Mouse (Mus musculus): ENCODE data around the gene Uvrag. TPM values are rescaled to one million over a fixed set of nuclear protein-coding genes. Genes with fewer than 3 reads are reported as not detected.
"Not testable (repeated sequence)": the region's sequence is repeated elsewhere in the genome, so short reads cannot be mapped to it uniquely, and the experiment has no call there.

Gene Uvrag
- polyA plus RNA-seq, 1 experiment from 2014 or later = 9.7 TPM

- not testable (repeated sequence) for H3K9me3 ChIP-seq (replicated peaks); H3K36me3 ChIP-seq; H3K27ac ChIP-seq (replicated peaks); DNase-seq (ENCODE audit: low spot score); H3K4me3 ChIP-seq; H3K27me3 ChIP-seq (ENCODE audit: low read depth, poor library complexity, severe bottlenecking)
- H3K4me1 ChIP-seq = peaks cover 21% of the 10 kb centered on the region
- WGBS = 93% methylated on average over 13 of the region's 13 CpGs
Measured at GRCm38 (mm10) chr7:98963581-98963980, 177.4 kb downstream of the Uvrag start.

GRCm38 (mm10) chr7:98962547-98963311 lies 178.2 kb downstream of the Uvrag start:
- peaks cover 20% of the 10 kb centered on the region for H3K4me1 ChIP-seq
- DNase-seq (ENCODE audit: low spot score) = peak; percentile 65
- H3K36me3 ChIP-seq = no peaks in the 10 kb centered on the region
- H3K9me3 ChIP-seq (replicated peaks) = no peaks in the 10 kb centered on the region
- no peak overlapping the region for H3K27ac ChIP-seq (replicated peaks)
- 41% methylated on average over 13 of the region's 13 CpGs for WGBS
- peaks cover 8% of the 10 kb centered on the region for H3K27me3 ChIP-seq (ENCODE audit: low read depth, poor library complexity, severe bottlenecking)
- H3K4me3 ChIP-seq = no peak overlapping the region

GRCm38 (mm10) chr7:98962074-98962473 lies 178.9 kb downstream of the Uvrag start:
- no peak overlapping the region for H3K27ac ChIP-seq (replicated peaks)
- no peaks in the 10 kb centered on the region for H3K36me3 ChIP-seq
- peaks cover 13% of the 10 kb centered on the region for H3K4me1 ChIP-seq
- DNase-seq (ENCODE audit: low spot score) = no peak
- no peak overlapping the region for H3K4me3 ChIP-seq
- peaks cover 2% of the 10 kb centered on the region for H3K27me3 ChIP-seq (ENCODE audit: low read depth, poor library complexity, severe bottlenecking)
- no peaks in the 10 kb centered on the region for H3K9me3 ChIP-seq (replicated peaks)
- WGBS = 88% methylated on average over 11 of the region's 11 CpGs

GRCm38 (mm10) chr7:98960274-98960673 lies 180.7 kb downstream of the Uvrag start:
- H3K36me3 ChIP-seq = no peaks in the 10 kb centered on the region
- H3K27ac ChIP-seq (replicated peaks) = no peak overlapping the region
- H3K4me3 ChIP-seq = no peak overlapping the region
- peaks cover 14% of the 10 kb centered on the region for H3K4me1 ChIP-seq
- H3K9me3 ChIP-seq (replicated peaks) = no peaks in the 10 kb centered on the region
- no peak for DNase-seq (ENCODE audit: low spot score)
- 88% methylated on average over 8 of the region's 8 CpGs for WGBS
- H3K27me3 ChIP-seq (ENCODE audit: low read depth, poor library complexity, severe bottlenecking) = no peaks in the 10 kb centered on the region

- peaks cover 22% of the 10 kb centered on the region for H3K4me1 ChIP-seq
- WGBS = 87% methylated on average over 5 of the region's 5 CpGs
- no peak for DNase-seq (ENCODE audit: low spot score)
Measured at GRCm38 (mm10) chr7:98959246-98959645, 181.7 kb downstream of the Uvrag start.

GRCm38 (mm10) chr7:98958172-98958571 lies 182.8 kb downstream of the Uvrag start:
- Histone ChIP-seq H3K27ac (replicated peaks) (peak overlapping the region; percentile 33; the same call in 1 of the 2 replicates), H3K27me3 (ENCODE audit: low read depth, poor library complexity, severe bottlenecking) (no peaks in the 10 kb centered on the region), H3K4me1 (peaks cover 29% of the 10 kb centered on the region), H3K4me3 (no peak overlapping the region), H3K9me3 (replicated peaks) (no peaks in the 10 kb centered on the region), H3K36me3 (no peaks in the 10 kb centered on the region)
- 15% methylated on average over 11 of the region's 11 CpGs for WGBS
- no peak for DNase-seq (ENCODE audit: low spot score)

More at GRCm38 (mm10) chr7:98959246-98959645, 181.7 kb downstream of the Uvrag start:
- Histone ChIP-seq H3K36me3 (no peaks in the 10 kb centered on the region), H3K27ac (replicated peaks) (no peak overlapping the region), H3K9me3 (replicated peaks) (no peaks in the 10 kb centered on the region), H3K4me3 (no peak overlapping the region), H3K27me3 (ENCODE audit: low read depth, poor library complexity, severe bottlenecking) (no peaks in the 10 kb centered on the region)

- 83% methylated on average over 8 of the region's 8 CpGs for WGBS
- H3K4me3 ChIP-seq = no peak overlapping the region
- H3K27me3 ChIP-seq (ENCODE audit: low read depth, poor library complexity, severe bottlenecking) = no peaks in the 10 kb centered on the region
- H3K9me3 ChIP-seq (replicated peaks) = no peaks in the 10 kb centered on the region
- H3K27ac ChIP-seq (replicated peaks) = no peak overlapping the region
- H3K36me3 ChIP-seq = no peaks in the 10 kb centered on the region
- no peak for DNase-seq (ENCODE audit: low spot score)
- H3K4me1 ChIP-seq = peaks cover 26% of the 10 kb centered on the region
Measured at GRCm38 (mm10) chr7:98957111-98957741, 183.7 kb downstream of the Uvrag start.

- WGBS = 86% methylated on average over 1 of the region's 1 CpGs
- Histone ChIP-seq H3K36me3 (no peaks in the 10 kb centered on the region), H3K27me3 (ENCODE audit: low read depth, poor library complexity, severe bottlenecking) (no peaks in the 10 kb centered on the region), H3K4me3 (no peak overlapping the region), H3K27ac (replicated peaks) (no peak overlapping the region), H3K4me1 (peaks cover 26% of the 10 kb centered on the region), H3K9me3 (replicated peaks) (no peaks in the 10 kb centered on the region)
- no peak for DNase-seq (ENCODE audit: low spot score)
Measured at GRCm38 (mm10) chr7:98956609-98957008, 184.3 kb downstream of the Uvrag start.

- no peaks in the 10 kb centered on the region for H3K27me3 ChIP-seq (ENCODE audit: low read depth, poor library complexity, severe bottlenecking)
- H3K36me3 ChIP-seq = no peaks in the 10 kb centered on the region
- peaks cover 25% of the 10 kb centered on the region for H3K4me1 ChIP-seq
- H3K9me3 ChIP-seq (replicated peaks) = no peaks in the 10 kb centered on the region
- H3K27ac ChIP-seq (replicated peaks) = no peak overlapping the region
- H3K4me3 ChIP-seq = no peak overlapping the region
- WGBS = 84% methylated on average over 3 of the region's 3 CpGs
- no peak for DNase-seq (ENCODE audit: low spot score)
Measured at GRCm38 (mm10) chr7:98953649-98954048, 187.3 kb downstream of the Uvrag start.

GRCm38 (mm10) chr7:98944986-98945385 lies 196.0 kb downstream of the Uvrag start:
- no peaks in the 10 kb centered on the region for H3K9me3 ChIP-seq (replicated peaks)
- no peaks in the 10 kb centered on the region for H3K36me3 ChIP-seq
- H3K27ac ChIP-seq (replicated peaks) = no peak overlapping the region
- no peak for DNase-seq (ENCODE audit: low spot score)
- peaks cover 9% of the 10 kb centered on the region for H3K4me1 ChIP-seq
- H3K4me3 ChIP-seq = no peak overlapping the region
- 82% methylated on average over 3 of the region's 3 CpGs for WGBS
- H3K27me3 ChIP-seq (ENCODE audit: low read depth, poor library complexity, severe bottlenecking) = no peaks in the 10 kb centered on the region

GRCm38 (mm10) chr7:98943687-98944086 lies 197.3 kb downstream of the Uvrag start:
- 96% methylated on average over 5 of the region's 5 CpGs for WGBS
- Histone ChIP-seq H3K27ac (replicated peaks) (no peak overlapping the region), H3K36me3 (no peaks in the 10 kb centered on the region), H3K4me3 (no peak overlapping the region), H3K9me3 (replicated peaks) (no peaks in the 10 kb centered on the region), H3K4me1 (peaks cover 9% of the 10 kb centered on the region), H3K27me3 (ENCODE audit: low read depth, poor library complexity, severe bottlenecking) (no peaks in the 10 kb centered on the region)
- DNase-seq (ENCODE audit: low spot score) = no peak

- Histone ChIP-seq H3K27me3 (ENCODE audit: low read depth, poor library complexity, severe bottlenecking) (no peaks in the 10 kb centered on the region), H3K9me3 (replicated peaks) (no peaks in the 10 kb centered on the region), H3K36me3 (no peaks in the 10 kb centered on the region), H3K27ac (replicated peaks) (no peak overlapping the region), H3K4me1 (peaks cover 13% of the 10 kb centered on the region), H3K4me3 (no peak overlapping the region)
- no peak for DNase-seq (ENCODE audit: low spot score)
- 86% methylated on average over 6 of the region's 6 CpGs for WGBS
Measured at GRCm38 (mm10) chr7:98942746-98943145, 198.2 kb downstream of the Uvrag start.

- no peaks in the 10 kb centered on the region for H3K9me3 ChIP-seq (replicated peaks)
- H3K4me3 ChIP-seq = no peak overlapping the region
Measured at GRCm38 (mm10) chr7:98939194-98939593, 201.7 kb downstream of the Uvrag start.

More at GRCm38 (mm10) chr7:98939194-98939593, 201.7 kb downstream of the Uvrag start:
- no peaks in the 10 kb centered on the region for H3K27me3 ChIP-seq (ENCODE audit: low read depth, poor library complexity, severe bottlenecking)
- DNase-seq (ENCODE audit: low spot score) = no peak
- WGBS = 90% methylated on average over 6 of the region's 6 CpGs
- H3K36me3 ChIP-seq = no peaks in the 10 kb centered on the region
- H3K27ac ChIP-seq (replicated peaks) = no peak overlapping the region
- peaks cover 17% of the 10 kb centered on the region for H3K4me1 ChIP-seq
